Mouse (Mus musculus) layer of hippocampus, adult 2 months (tissue): ENCODE measurements around the gene Calhm4. TPM values are rescaled to one million over a fixed set of nuclear protein-coding genes. Genes with fewer than 3 reads are reported as not detected.
"Not testable (repeated sequence)": the region's sequence is repeated elsewhere in the genome, so short reads cannot be mapped to it uniquely, and the experiment has no call there.

ENCODE experiments used
- DNase-seq, 2 experiments: peaks; one replicate each; pipeline ENCODE4 v3.0.0; 2022; ENCODE audit warnings: low spot score in 2 of 2
- H3K27ac ChIP-seq: fragments of 200-600 bp; 2 replicates; pipeline ENCODE4 v1.8.1; 2022
- H3K4me3 ChIP-seq: fragments of 200-600 bp; 2 replicates; pipeline ENCODE4 v1.8.1; 2022; ENCODE audit warnings: mild to moderate bottlenecking
- CTCF ChIP-seq: fragments of 200-600 bp; conservative IDR thresholded peaks from 2 replicates; pipeline ENCODE4 v1.8.1; 2022; ENCODE audit warnings: antibody characterized with exemption, mild to moderate bottlenecking, moderate library complexity
- total RNA-seq, 2 experiments: library from RNA; stranded (reverse); gene quantifications; 2 replicates each; pipeline ENCODE4 v1.2.3; 2021

Calhm4 gene
- total RNA-seq, 2 experiments from 2014 or later: not detected

GRCm38 (mm10) chr10:34033630-34034305 lies 10.3 kb downstream of the Calhm4 start:
- Histone ChIP-seq H3K27ac (no peak overlapping the region), H3K4me3 (peak overlapping the region; percentile 44)
- peak; percentile 61 to 63 for DNase-seq
- TF ChIP-seq CTCF: peak; percentile 71

GRCm38 (mm10) chr10:34030322-34030721 lies 13.8 kb downstream of the Calhm4 start:
- DNase-seq: no peak
- no peak for TF ChIP-seq CTCF
- Histone ChIP-seq H3K4me3 (no peak overlapping the region), H3K27ac (no peak overlapping the region)

- peak within 1 kb of the TSS; percentile 71 for H3K4me3 ChIP-seq
- peak; percentile 37; the same call in 1 of the 2 replicates for TF ChIP-seq CTCF
- peak; percentile 97 to 99 for DNase-seq
- H3K27ac ChIP-seq: peak within 1 kb of the TSS; percentile 92
Measured at GRCm38 (mm10) chr10:34019302-34020075, 24.6 kb downstream of the Calhm4 start, which contains the start of gene Rwdd1. Gene Rwdd1, minus strand, starts transcription at chr10:34019624.

GRCm38 (mm10) chr10:34018746-34019301 lies 25.3 kb downstream of the Calhm4 start:
- Histone ChIP-seq H3K27ac (peak overlapping the region; percentile 92), H3K4me3 (peak overlapping the region; percentile 71)
- DNase-seq: no peak
- TF ChIP-seq CTCF: no peak

- no peak for DNase-seq
- no peak for TF ChIP-seq CTCF
- H3K4me3 ChIP-seq: no peak overlapping the region
- no peak overlapping the region for H3K27ac ChIP-seq
Measured at GRCm38 (mm10) chr10:34013241-34013640, 30.9 kb downstream of the Calhm4 start.

GRCm38 (mm10) chr10:34012581-34012980 lies 31.5 kb downstream of the Calhm4 start:
- no peak overlapping the region for H3K27ac ChIP-seq
- no peak for TF ChIP-seq CTCF
- no peak for DNase-seq
- H3K4me3 ChIP-seq: no peak overlapping the region

- DNase-seq: no peak
- H3K4me3 ChIP-seq: no peak overlapping the region
- TF ChIP-seq CTCF: no peak
- H3K27ac ChIP-seq: no peak overlapping the region
Measured at GRCm38 (mm10) chr10:33998397-33998796, 45.7 kb downstream of the Calhm4 start.

- H3K27ac ChIP-seq, DNase-seq, H3K4me3 ChIP-seq: not testable (repeated sequence)
Measured at GRCm38 (mm10) chr10:33996686-33997085, 47.4 kb downstream of the Calhm4 start.

Other genes starting within 250 kb of the Calhm4 start
- not detected for gene Sult3a1, start 186.6 kb downstream of the Calhm4 start, total RNA-seq
- 1 to 10 TPM; 5.6 to 5.8 TPM for gene Rsph4a, start 139.2 kb downstream of the Calhm4 start, total RNA-seq
- gene Zup1, start 93.0 kb downstream of the Calhm4 start, total RNA-seq: 10 to 100 TPM; 17.1 to 19.5 TPM
- gene Rwdd1, start 24.7 kb downstream of the Calhm4 start, total RNA-seq: 100 to 1,000 TPM in 1 of 2 experiments, 10 to 100 TPM in 1; 94.7 to 112 TPM
- gene Trappc3l, start 6.7 kb downstream of the Calhm4 start, total RNA-seq: under 1 TPM in 1 of 2 experiments, not detected in 1; 0.39 TPM
- gene Calhm5, start 52.2 kb upstream of the Calhm4 start, total RNA-seq: 1 to 10 TPM; 3.9 to 4.7 TPM
- under 1 TPM; 0.44 to 0.56 TPM for gene Calhm6, start 83.7 kb upstream of the Calhm4 start, total RNA-seq
- gene Dse, start 163.4 kb upstream of the Calhm4 start, total RNA-seq: 1 to 10 TPM; 6.2 to 7.3 TPM
- 100 to 1,000 TPM; 163 to 172 TPM for gene Tspyl1, start 237.9 kb upstream of the Calhm4 start, total RNA-seq